Mouse (Mus musculus) heart, adult 11 months (tissue): ENCODE data around the gene Necab3.
A peak's percentile ranks its signal among the peaks of the same experiment; 100 is the strongest.

ENCODE experiments used
- DNase-seq: peaks from one replicate; pipeline ENCODE4 v3.0.0; 2022

Gene Necab3

GRCm38 (mm10) chr2:154571976-154572375, 13.3 kb upstream of the Necab3 start:
- no peak for DNase-seq

GRCm38 (mm10) chr2:154571266-154571665, 12.6 kb upstream of the Necab3 start:
- no peak for DNase-seq

GRCm38 (mm10) chr2:154570666-154571065, 12.0 kb upstream of the Necab3 start:
- no peak for DNase-seq

- DNase-seq, result peak; percentile 100
Measured at GRCm38 (mm10) chr2:154569836-154570286, 11.2 kb upstream of the Necab3 start, which contains the start of gene E2f1. E2f1 (minus strand) TSS chr2:154569892.

GRCm38 (mm10) chr2:154569071-154569748, 10.5 kb upstream of the Necab3 start:
- peak; percentile 96 for DNase-seq

GRCm38 (mm10) chr2:154568329-154569070, 9.8 kb upstream of the Necab3 start:
- peak; percentile 94 for DNase-seq

- no peak for DNase-seq
Measured at GRCm38 (mm10) chr2:154567766-154568165, 9.1 kb upstream of the Necab3 start.

- no peak for DNase-seq
Measured at GRCm38 (mm10) chr2:154566641-154567040, 8.0 kb upstream of the Necab3 start.

- DNase-seq, result no peak
Measured at GRCm38 (mm10) chr2:154565562-154565961, 6.9 kb upstream of the Necab3 start.

- no peak for DNase-seq
Measured at GRCm38 (mm10) chr2:154563612-154564170, 5.0 kb upstream of the Necab3 start.

GRCm38 (mm10) chr2:154557184-154557832, 1.4 kb downstream of the Necab3 start:
- DNase-seq, result no peak

- DNase-seq, result no peak
Measured at GRCm38 (mm10) chr2:154555235-154555634, 3.5 kb downstream of the Necab3 start.

- peak; percentile 96 for DNase-seq
Measured at GRCm38 (mm10) chr2:154552424-154552907, 6.2 kb downstream of the Necab3 start.

GRCm38 (mm10) chr2:154551927-154552326, 6.8 kb downstream of the Necab3 start:
- DNase-seq, result no peak

GRCm38 (mm10) chr2:154551476-154551875, 7.2 kb downstream of the Necab3 start, which contains the start of gene Actl10:
Actl10 (plus strand) TSS chr2:154551776.
- DNase-seq, result no peak

GRCm38 (mm10) chr2:154550937-154551336, 7.8 kb downstream of the Necab3 start:
- no peak for DNase-seq

- DNase-seq, result no peak
Measured at GRCm38 (mm10) chr2:154549886-154550189, 8.9 kb downstream of the Necab3 start.

- DNase-seq, result peak; percentile 95
Measured at GRCm38 (mm10) chr2:154549127-154549885, 9.4 kb downstream of the Necab3 start.

GRCm38 (mm10) chr2:154548688-154549087, 10.0 kb downstream of the Necab3 start:
- peak; percentile 97 for DNase-seq

- DNase-seq, result no peak
Measured at GRCm38 (mm10) chr2:154546711-154547110, 12.0 kb downstream of the Necab3 start, which contains the start of gene 1700003F12Rik. 1700003F12Rik (plus strand) TSS chr2:154547085.

GRCm38 (mm10) chr2:154543567-154544347, 14.9 kb downstream of the Necab3 start:
- DNase-seq, result peak; percentile 98
